Mouse (Mus musculus) embryonic fibroblast, embryonic 13.5 days (primary cell): ENCODE measurements around the gene Vstm2l.

Experiments
- CTCF ChIP-seq: IDR thresholded peaks from 2 replicates; pipeline ENCODE4 v1.5.1; 2011; ENCODE audit warnings: mild to moderate bottlenecking, control low read depth, low read length, moderate library complexity, borderline replicate concordance; ENCODE audit not compliant: insufficient read depth
- POLR2A ChIP-seq: IDR thresholded peaks from 2 replicates; pipeline ENCODE4 v1.6.1; 2011; ENCODE audit warnings: low read depth, mild to moderate bottlenecking, control low read depth, low read length, moderate library complexity

DNA sequence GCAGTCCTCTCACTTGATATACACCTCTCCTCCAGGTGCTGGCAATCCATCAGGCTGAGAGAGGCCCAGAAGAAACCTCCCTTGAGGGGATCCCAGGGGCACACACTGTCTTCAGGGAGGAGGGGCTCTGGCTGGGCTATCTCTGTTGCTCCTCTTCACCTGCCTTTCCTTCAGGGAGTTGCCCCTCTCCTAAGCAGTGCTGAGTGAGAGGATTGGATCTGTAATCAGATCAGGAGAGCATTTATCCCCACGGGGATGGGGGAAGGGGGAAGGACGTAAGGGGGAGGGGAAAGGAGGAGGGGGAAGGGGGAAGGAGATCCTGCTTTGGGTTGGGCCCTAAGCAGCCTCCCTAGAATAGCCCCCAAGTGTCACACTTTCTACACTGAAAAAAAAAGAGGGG lies 13.4 kb downstream of the Vstm2l start:
- TF ChIP-seq CTCF = no peak
- TF ChIP-seq POLR2A = no peak
